Mouse (Mus musculus) C2C12 (cell line): ENCODE measurements around the gene Atp1b1.

Experiments used
- CEBPB ChIP-seq: IDR thresholded peaks from one replicate; pipeline ENCODE4 v1.6.1; 2011; ENCODE audit warnings: low read depth, mild to moderate bottlenecking, control low read depth, moderate library complexity
- CTCF ChIP-seq: IDR thresholded peaks from one replicate; pipeline ENCODE4 v1.5.1; 2011; ENCODE audit not compliant: control insufficient read depth, insufficient read depth, insufficient read length
- FOSL1 ChIP-seq: IDR thresholded peaks from one replicate; pipeline ENCODE4 v1.8.0; 2011; ENCODE audit warnings: mild to moderate bottlenecking, low read length; ENCODE audit not compliant: poor library complexity, insufficient read depth, severe bottlenecking
- MAX ChIP-seq: IDR thresholded peaks from one replicate; pipeline ENCODE4 v1.6.1; 2011; ENCODE audit warnings: mild to moderate bottlenecking, control low read depth
- MYOD1 ChIP-seq: IDR thresholded peaks from one replicate; pipeline ENCODE4 v1.6.1; 2011; ENCODE audit warnings: low read depth; ENCODE audit not compliant: control insufficient read depth, insufficient read length
- MYOG ChIP-seq: IDR thresholded peaks from one replicate; pipeline ENCODE4 v1.6.1; 2011; ENCODE audit not compliant: control insufficient read depth, insufficient read length; ENCODE audit errors: extremely low read depth
- USF1 ChIP-seq: IDR thresholded peaks from one replicate; pipeline ENCODE4 v1.6.1; 2011; ENCODE audit warnings: low read depth, mild to moderate bottlenecking, control low read depth, moderate library complexity

DNA sequence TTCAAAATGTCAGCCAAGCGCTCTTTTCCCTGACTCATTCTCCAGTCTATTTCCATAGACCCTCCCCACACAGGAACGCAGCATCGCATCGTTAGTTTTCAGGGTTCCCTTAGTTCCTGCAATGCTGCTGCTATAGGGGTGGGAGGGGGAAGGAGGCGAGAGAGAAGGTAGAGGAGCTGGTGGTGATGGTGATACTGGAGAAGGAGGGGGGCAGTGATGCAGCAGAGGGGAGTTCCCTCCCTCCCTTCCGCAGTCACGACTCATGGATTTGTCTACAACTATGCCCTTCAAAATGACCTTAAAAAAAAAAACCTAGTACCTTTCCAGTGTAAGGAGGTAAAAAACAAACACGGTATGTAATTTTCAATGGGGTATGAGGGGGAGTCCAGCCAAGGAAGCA lies 1.4 kb downstream of the Atp1b1 start:
- TF ChIP-seq CTCF = no peak
- no peak for TF ChIP-seq MAX
- no peak for TF ChIP-seq USF1
- no peak for TF ChIP-seq CEBPB
- no peak for TF ChIP-seq MYOG
- TF ChIP-seq MYOD1 = no peak
- TF ChIP-seq FOSL1 = no peak
